Comparison of ENCODE assay signal across 10 mouse cellular contexts in the genomic region with DNA sequence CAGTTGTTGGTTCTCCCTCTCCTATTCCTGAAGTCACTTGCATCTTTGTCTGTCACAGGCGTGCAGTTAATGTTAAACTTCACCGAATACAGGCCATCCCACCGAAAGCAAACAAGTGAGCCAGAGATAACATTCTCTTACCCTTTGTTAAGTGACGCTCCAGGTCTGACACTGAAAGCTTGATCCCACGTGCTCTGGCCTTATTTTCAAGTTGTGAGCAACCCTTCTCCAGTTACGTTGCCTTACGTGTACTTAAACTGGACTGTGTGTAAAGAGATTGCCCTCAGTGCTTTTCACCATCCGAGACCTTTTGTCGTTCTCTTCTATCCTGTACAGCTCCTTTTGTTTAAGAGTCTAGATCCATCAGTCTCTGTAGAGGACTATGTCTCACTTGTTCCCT. TPM values are rescaled to one million over a fixed set of nuclear protein-coding genes. Genes with fewer than 3 reads are reported as not detected.
DNase-seq lines count a peak whose midpoint lies in the region; ATAC-seq and TF ChIP-seq lines count a peak whose summit lies in the region.
"Had no signal": no experiment of that assay in that cellular context is flagged by ENCODE, and none has a peak within 500 bp of the region (broad histone marks: within the 10 kb centered on the region; RNA-seq: fewer than 3 reads in every experiment).

No protein-coding gene starts in this region.

- TF ChIP-seq CTCF in ES-Bruce4 (IDR thresholded peaks at IDR 0.05; ENCODE audit: low read depth, low read length), result no peak
- TF ChIP-seq CTCF in heart, postnatal 0 days (IDR thresholded peaks at IDR 0.05; ENCODE audit: low read depth), result no peak
- TF ChIP-seq CTCF in liver, postnatal 0 days (IDR thresholded peaks at IDR 0.05; ENCODE audit: low read depth), result no peak

- TF ChIP-seq POLR2A in ES-Bruce4 (IDR thresholded peaks at IDR 0.05; ENCODE audit: insufficient read depth, low read length), result no peak

- ATAC-seq in heart, postnatal 0 days (ENCODE audit: insufficient read depth, low read depth), result no peak
- ATAC-seq in liver, postnatal 0 days, result no peak

- H3K27ac ChIP-seq in ES-Bruce4 (ENCODE audit: insufficient read depth, low read length), result peak overlapping the region; percentile 55; the same call in 1 of the 2 replicates
- peak overlapping the region; percentile 92 for H3K27ac ChIP-seq in heart, postnatal 0 days (ENCODE audit: low read depth)
- no peak overlapping the region for H3K27ac ChIP-seq in liver, postnatal 0 days (ENCODE audit: low read depth)

- peaks cover 11% of the 10 kb centered on the region for H3K4me1 ChIP-seq in ES-Bruce4 (ENCODE audit: control insufficient read depth, insufficient read depth, low read length)
- peaks cover 52% of the 10 kb centered on the region for H3K4me1 ChIP-seq in heart, postnatal 0 days (ENCODE audit: control insufficient read depth, insufficient read depth)
- H3K4me1 ChIP-seq in liver, postnatal 0 days (ENCODE audit: insufficient read depth), result peaks cover 18% of the 10 kb centered on the region

- 8% methylated on average over 9 of the region's 9 CpGs for WGBS in heart, postnatal 0 days
- 43% methylated on average over 9 of the region's 9 CpGs for WGBS in liver, postnatal 0 days (ENCODE audit: insufficient replicate concordance)

- peak overlapping the region; percentile 68 for H3K4me2 ChIP-seq in heart, postnatal 0 days (ENCODE audit: low read depth, low read length)
- H3K4me2 ChIP-seq in liver, postnatal 0 days (ENCODE audit: low read depth, low read length), result peak overlapping the region; percentile 14; the same call in 1 of the 2 replicates

- H3K4me3 ChIP-seq in ES-Bruce4 (ENCODE audit: low read depth, low read length), result no peak overlapping the region
- H3K4me3 ChIP-seq in heart, postnatal 0 days (ENCODE audit: low read depth, low read length), result peak overlapping the region; percentile 68
- H3K4me3 ChIP-seq in liver, postnatal 0 days (ENCODE audit: low read depth, low read length), result no peak overlapping the region

- no peaks in the 10 kb centered on the region for H3K27me3 ChIP-seq in ES-Bruce4 (ENCODE audit: control insufficient read depth, insufficient read depth, low read length, poor library complexity, severe bottlenecking)
- no peaks in the 10 kb centered on the region for H3K27me3 ChIP-seq in heart, postnatal 0 days (ENCODE audit: control insufficient read depth, insufficient read depth, low read length)
- peaks cover 34% of the 10 kb centered on the region for H3K27me3 ChIP-seq in liver, postnatal 0 days (ENCODE audit: insufficient read depth, low read length)
- H3K27me3 ChIP-seq: CH12.LX had no signal

- no peak for TF ChIP-seq EP300 in ES-Bruce4 (IDR thresholded peaks at IDR 0.05; ENCODE audit: insufficient read depth, low read depth, low read length)
- TF ChIP-seq EP300 in heart, postnatal 0 days (IDR thresholded peaks at IDR 0.05; ENCODE audit: low read depth), result no peak
- TF ChIP-seq EP300 in liver, postnatal 0 days (IDR thresholded peaks at IDR 0.05; ENCODE audit: low read depth), result no peak

- H3K9ac ChIP-seq in ES-Bruce4 (ENCODE audit: low read depth, poor library complexity, severe bottlenecking), result no peak overlapping the region
- H3K9ac ChIP-seq in heart, postnatal 0 days (replicated peaks; ENCODE audit: low read depth, low read length), result peak overlapping the region; percentile 82
- H3K9ac ChIP-seq in liver, postnatal 0 days (replicated peaks), result no peak overlapping the region

- H3K36me3 ChIP-seq in ES-Bruce4 (ENCODE audit: control insufficient read depth, insufficient read depth, low read length, poor library complexity, severe bottlenecking), result peaks cover 15% of the 10 kb centered on the region
- H3K36me3 ChIP-seq in heart, postnatal 0 days (replicated peaks; ENCODE audit: control insufficient read depth, insufficient read depth, low read length), result peaks cover 20% of the 10 kb centered on the region
- H3K36me3 ChIP-seq in liver, postnatal 0 days (replicated peaks; ENCODE audit: insufficient read depth, low read length), result no peaks in the 10 kb centered on the region; the same call in 1 of the 2 replicates

- intact Hi-C loops in heart, postnatal 25 days (cut with DNase I), result no loop called here

- H3K9me3 ChIP-seq in ES-Bruce4 (replicated peaks; ENCODE audit: control insufficient read depth, insufficient read depth, low read length, poor library complexity, severe bottlenecking), result no peaks in the 10 kb centered on the region
- no peaks in the 10 kb centered on the region for H3K9me3 ChIP-seq in heart, postnatal 0 days (replicated peaks; ENCODE audit: control insufficient read depth, low read length)
- no peaks in the 10 kb centered on the region for H3K9me3 ChIP-seq in liver, postnatal 0 days (ENCODE audit: low read length)

- DNase-seq in heart, adult 11 months, result peak; percentile 89
- no peak for DNase-seq in heart, postnatal 25 days (ENCODE audit: low spot score)
- peak; percentile 60 for DNase-seq in heart, postnatal 0 days (ENCODE audit: low spot score)
- no peak for DNase-seq in liver, postnatal 0 days
- no peak for DNase-seq in urinary bladder, postnatal 10 days (ENCODE audit: low spot score)
- no peak for DNase-seq in Muller cell, postnatal 12 days (ENCODE audit: inconsistent ontology term)
- DNase-seq in layer of hippocampus, postnatal 10 days (ENCODE audit: low spot score in 2 of 2), result no peak
- DNase-seq: right cerebral cortex, postnatal 25 days had no signal

RNA-seq across cellular contexts. Expression of gene Adam19, which starts 2.2 kb away (rescaled TPM):
- 10 to 100 TPM; 36.2 to 78.2 TPM for total RNA-seq in heart, postnatal 25 days (2021)
- 51.2 and 51.6 TPM in 2 replicates for polyA plus RNA-seq in ES-Bruce4 (2011; ENCODE audit: insufficient read depth, insufficient read length, low read depth, missing spikeins)
- 59.8 and 67.9 TPM in 2 replicates for total RNA-seq in heart, postnatal 0 days (2014; rRNA removed; ENCODE audit: low replicate concordance)
- polyA plus RNA-seq in heart, postnatal 0 days (2015; fragmentation: Nextera tagmentation; extraction: Ambion mirVana), result 10.1 and 15.8 TPM in 2 replicates
- polyA plus RNA-seq in liver, postnatal 0 days (2015; fragmentation: Nextera tagmentation; extraction: Ambion mirVana), result 1.0 and 1.1 TPM in 2 replicates
- total RNA-seq in layer of hippocampus, postnatal 10 days (2021), result 10 to 100 TPM; 34.4 to 36.0 TPM

RNA-seq across cellular contexts. Expression of gene Gm12166, which starts 5.9 kb away (rescaled TPM):
- total RNA-seq in heart, postnatal 25 days (2021), result 1 to 10 TPM; 1.6 to 1.9 TPM
- polyA plus RNA-seq in ES-Bruce4 (2011; ENCODE audit: insufficient read depth, insufficient read length, low read depth, missing spikeins), result 5.5 TPM in 1 of 2 replicates, not detected in the other
- total RNA-seq in heart, postnatal 0 days (2014; rRNA removed; ENCODE audit: low replicate concordance), result 1.8 and 2.8 TPM in 2 replicates
- 3.6 and 3.9 TPM in 2 replicates for polyA plus RNA-seq in heart, postnatal 0 days (2015; fragmentation: Nextera tagmentation; extraction: Ambion mirVana)
- polyA plus RNA-seq in liver, postnatal 0 days (2015; fragmentation: Nextera tagmentation; extraction: Ambion mirVana), result 3.6 and 5.2 TPM in 2 replicates
- total RNA-seq in layer of hippocampus, postnatal 10 days (2021), result 1 to 10 TPM; 3.6 to 3.7 TPM

Comparison
In these comparisons a context has a peak if more than half of its experiments do, and no peak if none do; other contexts are left out.
1. DNase-seq: peak in heart, adult 11 months (single experiment) and heart, postnatal 0 days (single experiment); none in heart, postnatal 25 days (single experiment), liver, postnatal 0 days (single experiment), urinary bladder, postnatal 10 days (single experiment), Muller cell, postnatal 12 days (single experiment) and layer of hippocampus, postnatal 10 days (0 of 2).